Mouse (Mus musculus) adrenal gland (tissue): ENCODE measurements around the gene Ssc5d.
"Not testable (repeated sequence)": the region's sequence is repeated elsewhere in the genome, so short reads cannot be mapped to it uniquely, and the experiment has no call there.

ENCODE experiments used
- intact Hi-C: fragments of 180-260 bp; cut with DNase I; formaldehyde crosslinking; loops from one replicate; pipeline ENCODE4 v1.15.1; 2025
- long read RNA-seq, 2 experiments: library from polyadenylated mRNA; unstranded; transcript quantifications; one replicate each; pipeline ENCODE4 v2.0.0; 2020; ENCODE audit warnings: borderline replicate concordance in 1 of 2; ENCODE audit not compliant: insufficient replicate concordance in 1 of 2

Gene Ssc5d
- long read RNA-seq, experiment 1: 0 reads
- long read RNA-seq, experiment 2: 0 reads

DNA sequence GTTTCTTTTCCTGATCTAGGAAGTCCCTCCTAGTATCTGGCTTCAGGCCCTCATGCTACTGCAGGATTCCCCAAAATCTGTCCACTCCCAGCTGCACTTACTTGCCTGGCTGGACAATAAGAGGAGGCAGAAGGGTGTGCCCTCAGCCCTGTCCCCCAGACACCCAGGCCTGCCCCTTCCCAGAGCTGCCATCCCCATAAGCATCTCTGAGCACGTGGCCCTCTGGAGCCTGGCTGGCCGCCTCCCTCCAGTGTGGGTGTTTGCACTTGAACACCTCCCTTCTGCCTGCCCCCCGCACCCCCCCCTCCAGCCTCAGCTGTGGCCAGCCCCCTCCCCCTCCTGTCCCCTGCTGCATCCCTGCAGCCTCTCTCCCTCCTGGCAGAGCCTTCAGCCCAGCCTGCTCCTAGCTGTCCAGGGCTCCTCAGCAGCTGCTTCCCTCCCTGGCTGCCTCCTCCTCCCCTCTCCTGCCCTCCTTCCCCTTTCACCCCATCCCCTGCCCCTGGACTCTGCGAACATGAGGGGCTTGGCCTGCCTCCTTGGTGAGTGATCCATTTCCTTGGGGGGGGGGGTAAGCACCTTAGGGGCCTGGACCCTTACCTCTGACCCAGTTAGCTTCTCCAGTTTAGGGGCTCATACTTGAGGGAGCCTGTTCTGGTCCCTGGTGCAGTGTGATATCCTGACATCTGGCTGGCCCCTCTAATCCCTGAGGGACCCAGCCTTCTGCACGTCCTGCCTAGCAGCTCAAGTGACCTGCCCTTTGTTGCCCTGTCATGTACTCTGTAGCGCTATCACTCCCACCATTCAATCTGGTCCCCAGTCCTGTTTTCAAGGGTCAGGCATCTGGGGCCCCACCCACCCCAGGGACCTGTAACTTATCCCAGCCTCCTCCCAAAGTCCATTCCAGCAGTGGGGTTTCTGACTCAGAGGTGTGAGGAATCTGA, at the start of gene Ssc5d:
Gene Ssc5d (plus strand): TSS at position 345 of the 941 bp plus-strand sequence.
- intact Hi-C loops: no loop called here

- intact Hi-C loops: no loop called here
Observed at GRCm38 (mm10) chr7:4876753-4877221, 48.8 kb upstream of the Ssc5d start, which contains the start of gene Isoc2a. Gene Isoc2a, plus strand, starts transcription at chr7:4877153.

DNA sequence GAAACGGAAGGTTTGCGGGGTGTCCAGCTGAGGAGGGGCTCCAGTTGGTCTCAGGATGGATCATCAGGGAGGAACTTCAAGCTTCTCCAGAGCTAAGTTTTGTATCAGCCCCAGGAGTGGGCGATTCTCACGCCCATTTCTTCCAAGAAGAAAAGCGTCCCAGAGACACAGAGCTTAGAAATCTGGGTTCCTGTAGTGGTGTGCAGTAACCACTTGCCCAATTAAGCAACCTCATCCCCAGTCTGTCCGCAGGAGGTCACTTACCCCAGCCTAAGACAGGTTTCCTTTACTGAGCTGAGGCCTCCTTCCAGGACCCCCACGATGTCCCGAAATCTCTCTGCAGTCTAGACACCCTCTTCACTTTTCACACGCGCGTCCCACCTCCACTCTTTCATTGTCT, 48.4 kb upstream of the Ssc5d start:
- intact Hi-C loops: no loop called here

- intact Hi-C loops: no loop called here
Observed at GRCm38 (mm10) chr7:4878186-4878585, 47.4 kb upstream of the Ssc5d start.

GRCm38 (mm10) chr7:4879036-4879435, 46.5 kb upstream of the Ssc5d start:
- intact Hi-C loops: not testable (repeated sequence)

DNA sequence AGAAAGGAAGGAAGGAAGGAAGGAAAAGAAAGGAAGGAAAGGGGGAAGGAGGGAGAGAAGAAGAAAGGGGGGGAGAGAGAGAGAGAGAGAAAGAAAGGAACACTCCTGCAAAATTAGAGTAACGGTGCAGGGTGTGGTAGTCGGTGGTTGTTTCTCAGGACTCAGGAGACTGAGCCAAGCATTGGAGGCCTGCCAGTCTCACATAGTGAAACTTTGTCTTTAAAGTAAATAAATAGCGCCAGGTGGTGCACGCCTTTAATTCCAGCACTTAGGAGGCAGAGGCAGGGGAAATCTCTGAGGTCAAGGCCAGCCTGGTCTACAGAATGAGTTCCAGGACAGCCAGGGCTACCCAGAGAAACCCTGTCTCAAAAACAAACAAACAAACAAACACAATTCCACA, 38.9 kb upstream of the Ssc5d start:
- intact Hi-C loops: no loop called here

DNA sequence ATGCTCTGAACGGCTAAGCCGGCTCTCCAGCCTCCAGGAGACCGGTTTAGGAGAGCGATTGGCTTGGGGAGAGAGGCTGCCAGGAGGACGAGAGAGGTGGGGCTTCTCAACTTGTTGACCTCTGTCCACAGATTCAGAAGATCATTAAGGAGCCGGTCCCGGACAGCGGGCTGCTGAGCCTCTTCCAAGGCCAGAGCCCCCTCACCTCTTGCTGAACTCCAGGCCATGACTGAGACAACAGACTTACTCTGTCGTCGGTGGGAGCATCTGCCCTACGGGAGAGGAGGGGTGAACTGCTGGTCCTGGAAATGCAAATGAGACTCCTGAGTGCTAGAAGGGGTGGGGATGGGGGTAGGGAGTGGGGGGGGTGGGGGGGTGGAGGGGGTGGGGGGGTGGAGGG, 30.4 kb upstream of the Ssc5d start:
- intact Hi-C loops: no loop called here

GRCm38 (mm10) chr7:4898851-4899648, 26.5 kb upstream of the Ssc5d start:
- intact Hi-C loops: no loop called here

- intact Hi-C loops: no loop called here
Observed at GRCm38 (mm10) chr7:4899649-4900522, 25.7 kb upstream of the Ssc5d start.

DNA sequence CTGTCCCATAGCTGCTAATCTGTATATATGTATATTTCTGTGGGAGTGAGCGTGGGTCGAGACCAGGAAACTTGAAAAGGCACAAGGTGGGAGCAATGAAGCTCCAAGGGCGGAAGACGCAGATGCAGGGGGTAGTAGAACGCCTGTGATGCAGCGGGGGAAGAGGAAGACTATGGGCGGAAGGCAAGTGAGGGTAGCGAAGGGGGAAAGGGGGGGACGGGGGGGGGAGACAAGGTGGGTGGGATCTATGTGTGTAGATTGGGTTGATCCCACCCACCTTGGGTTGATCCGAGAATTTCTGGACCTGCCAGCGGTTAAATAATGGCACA, 25.1 kb upstream of the Ssc5d start:
- intact Hi-C loops: no loop called here

- intact Hi-C loops: no loop called here
Observed at GRCm38 (mm10) chr7:4901171-4901570, 24.4 kb upstream of the Ssc5d start.

DNA sequence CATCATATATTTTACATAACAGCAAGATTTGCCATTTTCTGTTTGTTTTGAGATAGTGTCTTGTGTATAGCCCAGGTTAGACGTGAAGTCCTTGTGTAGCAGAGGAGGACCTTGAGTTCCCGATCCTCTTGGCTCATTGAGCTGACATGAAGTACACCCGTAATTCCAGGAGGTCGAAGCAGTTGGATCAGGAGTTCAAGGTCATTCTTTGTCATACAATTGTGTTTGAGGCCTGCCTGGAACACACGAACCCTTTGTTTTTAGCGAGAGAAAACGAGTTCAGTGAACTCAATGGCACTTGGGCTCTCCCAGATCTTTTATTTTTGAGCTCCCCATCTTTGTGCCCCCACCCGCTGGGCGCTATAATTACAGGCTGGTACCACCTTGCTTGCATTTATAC, 23.2 kb upstream of the Ssc5d start:
- intact Hi-C loops: no loop called here

DNA sequence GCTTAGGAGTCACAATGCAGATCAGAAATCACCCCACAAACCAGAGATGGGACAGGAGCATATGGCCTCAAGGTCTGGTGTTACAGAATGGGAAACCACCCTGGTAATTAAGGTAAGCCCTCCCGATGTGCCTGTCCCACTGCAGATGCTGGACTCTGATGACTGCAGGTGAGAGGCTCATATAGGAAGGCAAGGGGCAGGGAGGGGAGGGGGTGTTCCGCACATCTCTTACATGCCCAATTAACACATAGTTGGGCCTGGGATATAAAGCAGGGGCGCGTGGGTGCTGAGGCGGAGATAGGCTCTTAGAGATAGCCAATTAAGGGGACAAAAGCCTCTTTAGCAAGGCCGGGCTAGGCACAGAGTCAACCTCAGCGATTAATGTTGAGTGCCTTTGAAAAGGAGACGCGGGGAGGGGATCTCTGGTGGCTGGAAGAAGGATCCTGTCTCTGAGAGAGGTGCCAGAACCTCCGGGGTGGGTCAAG, 19.1 kb upstream of the Ssc5d start, which contains the start of gene Gm36210:
Gene Gm36210 (minus strand): TSS at position 51 of the 485 bp plus-strand sequence.
- intact Hi-C loops: no loop called here

GRCm38 (mm10) chr7:4911561-4911960, 14.0 kb upstream of the Ssc5d start:
- intact Hi-C loops: no loop called here

DNA sequence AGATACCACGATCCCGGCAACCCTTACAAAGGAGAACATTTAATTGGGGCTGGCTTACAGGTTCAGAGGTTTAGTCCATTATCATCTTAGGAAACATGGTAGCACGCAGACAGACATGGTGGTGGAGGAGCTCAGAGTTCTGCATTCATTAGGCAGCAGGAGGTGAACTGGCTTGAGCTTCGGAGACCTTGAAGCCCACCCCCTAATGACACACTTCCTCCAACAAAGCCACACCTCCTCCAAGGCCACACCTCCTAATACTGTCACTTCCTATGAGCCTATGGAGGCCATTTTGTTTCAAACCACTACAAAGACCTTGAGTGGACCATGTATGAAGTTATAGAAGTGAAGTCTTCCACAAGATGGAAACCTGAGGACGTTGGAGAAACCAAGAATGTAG, 13.3 kb upstream of the Ssc5d start:
- intact Hi-C loops: no loop called here

GRCm38 (mm10) chr7:4915007-4915665, 10.4 kb upstream of the Ssc5d start, which contains the start of gene Zfp628:
Gene Zfp628, plus strand, starts transcription at chr7:4915217.
- intact Hi-C loops: loop anchor here (5.0 kb wide), 1 partner anchor 48 kb away; no protein-coding TSS in a partner anchor

- intact Hi-C loops: loop anchor here (5.0 kb wide), 1 partner anchor 49 kb away; no protein-coding TSS in a partner anchor
Observed at GRCm38 (mm10) chr7:4915669-4916416, 9.7 kb upstream of the Ssc5d start.

DNA sequence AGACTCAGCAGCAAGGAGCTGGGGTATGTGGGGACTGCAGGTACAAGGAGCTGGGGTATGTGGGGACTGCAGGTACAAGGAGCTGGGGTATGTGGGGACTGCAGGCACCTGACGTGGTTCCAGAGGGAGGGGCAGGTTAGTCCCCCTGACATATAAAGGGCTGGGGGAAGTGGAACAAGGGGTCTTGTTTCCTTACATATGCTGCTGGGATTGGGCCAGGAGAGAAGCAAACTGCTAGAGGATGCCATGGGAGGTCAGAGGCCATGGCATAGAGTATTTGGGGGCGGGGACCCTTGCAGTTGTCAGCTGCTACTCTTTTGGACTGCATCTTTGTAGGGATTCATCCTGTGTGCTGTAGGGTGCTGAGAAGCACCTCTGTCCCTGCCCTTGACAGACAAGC, 8.1 kb upstream of the Ssc5d start:
- intact Hi-C loops: loop anchor here (5.0 kb wide), 1 partner anchor 50 kb away; no protein-coding TSS in a partner anchor

DNA sequence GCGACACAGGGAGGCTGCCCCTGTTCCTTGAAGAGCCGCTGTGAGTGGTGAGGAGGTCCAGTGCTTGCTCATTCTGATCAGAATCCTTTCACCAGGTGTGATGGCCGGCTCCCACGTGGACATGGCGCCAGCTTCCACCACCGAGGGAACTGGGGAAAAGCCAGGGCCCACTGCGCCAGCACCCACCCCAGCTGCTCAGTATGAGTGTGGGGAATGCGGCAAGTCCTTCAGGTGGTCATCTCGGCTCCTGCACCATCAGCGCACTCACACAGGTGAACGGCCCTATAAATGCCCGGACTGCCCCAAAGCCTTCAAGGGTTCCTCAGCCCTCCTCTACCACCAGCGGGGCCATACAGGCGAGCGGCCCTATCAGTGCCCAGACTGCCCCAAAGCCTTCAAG, 6.9 kb upstream of the Ssc5d start:
- intact Hi-C loops: loop anchor here (5.0 kb wide), 1 partner anchor 51 kb away; no protein-coding TSS in a partner anchor
